Mouse (Mus musculus): ENCODE measurements around the gene Cd3eap. TPM values are rescaled to one million over a fixed set of nuclear protein-coding genes. Genes with fewer than 3 reads are reported as not detected.

Cd3eap gene
- polyA plus RNA-seq, 1 experiment = 8.9 TPM

GRCm38 (mm10) chr7:19362276-19362675 lies 3.0 kb upstream of the Cd3eap start:
- DNase-seq (ENCODE audit: low spot score) = no peak

GRCm38 (mm10) chr7:19361720-19362119 lies 2.4 kb upstream of the Cd3eap start:
- peak; percentile 91 for DNase-seq (ENCODE audit: low spot score)

GRCm38 (mm10) chr7:19360944-19361343 lies 1.7 kb upstream of the Cd3eap start:
- DNase-seq (ENCODE audit: low spot score) = peak; percentile 74

- peak; percentile 74 for DNase-seq (ENCODE audit: low spot score)
These were observed 784 bp upstream of the Cd3eap start for GRCm38 (mm10) chr7:19359892-19360641.

- DNase-seq (ENCODE audit: low spot score) = no peak
These were observed 649 bp downstream of the Cd3eap start for GRCm38 (mm10) chr7:19358634-19359033.

- no peak for DNase-seq (ENCODE audit: low spot score)
These were observed 1.6 kb downstream of the Cd3eap start for GRCm38 (mm10) chr7:19357381-19358375.

GRCm38 (mm10) chr7:19356311-19356710 lies 3.0 kb downstream of the Cd3eap start:
- DNase-seq (ENCODE audit: low spot score) = no peak

- no peak for DNase-seq (ENCODE audit: low spot score)
These were observed 4.3 kb downstream of the Cd3eap start for GRCm38 (mm10) chr7:19354991-19355390.

- no peak for DNase-seq (ENCODE audit: low spot score)
These were observed 9.1 kb downstream of the Cd3eap start for GRCm38 (mm10) chr7:19350221-19350620.

- no peak for DNase-seq (ENCODE audit: low spot score)
These were observed 9.9 kb downstream of the Cd3eap start for GRCm38 (mm10) chr7:19349188-19349915.

- DNase-seq (ENCODE audit: low spot score) = peak; percentile 82
These were observed 14.3 kb downstream of the Cd3eap start for GRCm38 (mm10) chr7:19344938-19345471.

GRCm38 (mm10) chr7:19344237-19344847 lies 14.9 kb downstream of the Cd3eap start, which contains the start of gene Ercc1:
TSS of gene Ercc1 (plus strand) at chr7:19344778.
- no peak for DNase-seq (ENCODE audit: low spot score)

- peak; percentile 60 for DNase-seq (ENCODE audit: low spot score)
These were observed 16.0 kb downstream of the Cd3eap start for GRCm38 (mm10) chr7:19343210-19343808.

- peak; percentile 84 for DNase-seq (ENCODE audit: low spot score)
These were observed 16.7 kb downstream of the Cd3eap start for GRCm38 (mm10) chr7:19342481-19343027.

- DNase-seq (ENCODE audit: low spot score) = no peak
These were observed 17.4 kb downstream of the Cd3eap start for GRCm38 (mm10) chr7:19341761-19342409.

- DNase-seq (ENCODE audit: low spot score) = no peak
These were observed 18.0 kb downstream of the Cd3eap start for GRCm38 (mm10) chr7:19341250-19341649.

GRCm38 (mm10) chr7:19338596-19338995 lies 20.7 kb downstream of the Cd3eap start:
- no peak for DNase-seq (ENCODE audit: low spot score)

- DNase-seq (ENCODE audit: low spot score) = no peak
These were observed 21.2 kb downstream of the Cd3eap start for GRCm38 (mm10) chr7:19338060-19338459.

- no peak for DNase-seq (ENCODE audit: low spot score)
These were observed 22.2 kb downstream of the Cd3eap start for GRCm38 (mm10) chr7:19337122-19337521.

- no peak for DNase-seq (ENCODE audit: low spot score)
These were observed 23.7 kb downstream of the Cd3eap start for GRCm38 (mm10) chr7:19335583-19335982.

Data from urinary bladder, adult 2 months (tissue).